Mouse (Mus musculus) ES-E14 (cell line): Measurements from ENCODE around the gene Btg2. TPM values are rescaled to one million over a fixed set of nuclear protein-coding genes. Genes with fewer than 3 reads are reported as not detected.
A peak's percentile ranks its signal among the peaks of the same experiment; 100 is the strongest.

Experiments
- DNase-seq: peaks from one replicate; pipeline ENCODE4 v3.0.0-alpha.2; 2013; ENCODE audit warnings: low read depth, low spot score
- H3K27ac ChIP-seq: 2 replicates; pipeline ENCODE4 v1.5.1; 2012; ENCODE audit warnings: low read depth, mild to moderate bottlenecking, low read length, moderate library complexity, mixed read lengths; ENCODE audit not compliant: poor library complexity, insufficient read depth, severe bottlenecking
- H3K36me3 ChIP-seq: 2 replicates; pipeline ENCODE4 v1.6.1; 2012; ENCODE audit warnings: mild to moderate bottlenecking, low read length, moderate library complexity, mixed read lengths; ENCODE audit not compliant: control insufficient read depth, poor library complexity, insufficient read depth, severe bottlenecking
- H3K4me1 ChIP-seq, 2 experiments: fragments of 150-350 bp in 1 of 2; sonication (generic) in 1 of 2; 2 replicates each; pipeline ENCODE4 v1.6.1; 2012; ENCODE audit warnings: low read length in 2 of 2, mild to moderate bottlenecking in 1 of 2, mixed read lengths in 1 of 2; ENCODE audit not compliant: control insufficient read depth in 2 of 2, insufficient read depth in 2 of 2, poor library complexity in 1 of 2
- H3K4me3 ChIP-seq, 2 experiments: fragments of 150-350 bp in 1 of 2; sonication (generic) in 1 of 2; 2 replicates each; pipeline ENCODE4 v1.5.1; 2012; ENCODE audit warnings: low read length in 2 of 2, low read depth in 1 of 2, mild to moderate bottlenecking in 1 of 2, mixed read lengths in 1 of 2; ENCODE audit not compliant: insufficient read depth in 1 of 2, poor library complexity in 1 of 2, severe bottlenecking in 1 of 2
- H3K9ac ChIP-seq: 2 replicates; pipeline ENCODE4 v1.6.1; 2012; ENCODE audit warnings: low read depth, mild to moderate bottlenecking, low read length, mixed read lengths; ENCODE audit not compliant: poor library complexity, insufficient read depth, severe bottlenecking
- H3K9me3 ChIP-seq: fragments of 150-350 bp; sonication (generic); 2 replicates; pipeline ENCODE4 v1.6.1; 2012; ENCODE audit warnings: low read depth, mild to moderate bottlenecking, low read length; ENCODE audit not compliant: control insufficient read depth, insufficient read depth
- CHD2 ChIP-seq: IDR thresholded peaks from 2 replicates; pipeline ENCODE4 v1.6.1; 2014; ENCODE audit warnings: mild to moderate bottlenecking, low read depth, low read length, inconsistent platforms
- HCFC1 ChIP-seq: IDR thresholded peaks from 2 replicates; pipeline ENCODE4 v1.6.1; 2012; ENCODE audit warnings: low read length, inconsistent platforms, borderline replicate concordance; ENCODE audit not compliant: insufficient read depth
- MAFK ChIP-seq: IDR thresholded peaks from 2 replicates; pipeline ENCODE4 v1.6.1; 2014; ENCODE audit warnings: mild to moderate bottlenecking, low read depth, low read length, inconsistent platforms; ENCODE audit not compliant: insufficient read depth
- ZC3H11A ChIP-seq: IDR thresholded peaks from 2 replicates; pipeline ENCODE4 v1.6.1; 2012; ENCODE audit warnings: low read depth, mild to moderate bottlenecking, inconsistent platforms, low read length, borderline replicate concordance
- ZNF384 ChIP-seq: IDR thresholded peaks from 2 replicates; pipeline ENCODE4 v1.6.1; 2012; ENCODE audit warnings: low read depth, low read length, inconsistent platforms
- in situ Hi-C, 2 experiments: fragments of 600-800 bp; cut with MboI; formaldehyde crosslinking; loops; one replicate each; pipeline ENCODE4 v1.15.1; 2025; ENCODE audit warnings: low sequenced_read_pairs in 2 of 2, inconsistent platforms in 1 of 2; ENCODE audit not compliant: unreplicated experiment in 2 of 2
- total RNA-seq: library from RNA; depleted of rRNA; stranded (reverse); fragments of 300-350 nt; gene quantifications from 2 replicates; pipeline ENCODE4 v1.2.3, GENCODE M21; 2012

Btg2 gene
- total RNA-seq, 1 experiment = 40.2 TPM

DNA sequence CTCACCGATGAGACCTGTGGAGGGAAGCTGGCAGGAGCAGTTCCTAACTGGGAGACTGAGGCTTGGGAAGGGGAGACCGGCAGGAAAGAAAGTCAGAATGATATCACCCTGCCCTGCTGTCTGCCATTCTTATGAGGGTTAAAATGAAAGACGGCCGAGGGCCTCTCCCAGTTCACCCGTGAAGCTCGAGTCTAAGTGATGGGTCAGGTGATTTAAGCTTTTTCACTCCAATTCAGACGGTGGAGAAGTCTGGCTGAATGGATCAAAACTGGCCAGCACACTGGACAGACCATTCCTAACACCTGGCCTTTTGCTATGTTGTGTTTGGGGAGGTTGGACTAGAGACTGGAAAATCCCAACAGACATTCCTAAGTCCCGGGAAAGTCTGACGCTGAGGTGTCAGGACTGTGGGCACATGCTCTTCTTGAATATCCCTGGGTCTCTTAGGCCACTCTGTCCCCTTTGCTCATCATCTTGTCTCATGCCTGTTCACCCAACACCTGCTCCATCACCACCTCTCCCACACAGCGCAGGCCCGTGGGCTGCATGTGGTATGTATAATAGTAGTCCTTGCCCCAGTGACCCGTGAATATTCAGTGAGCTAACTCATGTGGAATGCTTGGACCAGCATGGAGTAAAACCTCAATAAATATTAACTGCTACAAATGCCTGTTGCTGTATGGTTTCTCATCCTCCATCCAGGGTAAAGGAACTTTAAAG is 20.8 kb upstream of the Btg2 start:
- no peak overlapping the region for H3K27ac ChIP-seq
- H3K4me3 ChIP-seq = peak overlapping the region; percentile 43 to 71
- peak overlapping the region; percentile 56; the same call in 1 of the 2 replicates for H3K9ac ChIP-seq
- no peak for DNase-seq
- in situ Hi-C loops = no loop called here
- TF ChIP-seq ZC3H11A (no peak), MAFK (no peak), ZNF384 (no peak), CHD2 (no peak), HCFC1 (no peak)
- peaks cover 11 to 27% of the 10 kb centered on the region in 2 experiments for H3K4me1 ChIP-seq
- H3K36me3 ChIP-seq = no peaks in the 10 kb centered on the region
- no peaks in the 10 kb centered on the region for H3K9me3 ChIP-seq

DNA sequence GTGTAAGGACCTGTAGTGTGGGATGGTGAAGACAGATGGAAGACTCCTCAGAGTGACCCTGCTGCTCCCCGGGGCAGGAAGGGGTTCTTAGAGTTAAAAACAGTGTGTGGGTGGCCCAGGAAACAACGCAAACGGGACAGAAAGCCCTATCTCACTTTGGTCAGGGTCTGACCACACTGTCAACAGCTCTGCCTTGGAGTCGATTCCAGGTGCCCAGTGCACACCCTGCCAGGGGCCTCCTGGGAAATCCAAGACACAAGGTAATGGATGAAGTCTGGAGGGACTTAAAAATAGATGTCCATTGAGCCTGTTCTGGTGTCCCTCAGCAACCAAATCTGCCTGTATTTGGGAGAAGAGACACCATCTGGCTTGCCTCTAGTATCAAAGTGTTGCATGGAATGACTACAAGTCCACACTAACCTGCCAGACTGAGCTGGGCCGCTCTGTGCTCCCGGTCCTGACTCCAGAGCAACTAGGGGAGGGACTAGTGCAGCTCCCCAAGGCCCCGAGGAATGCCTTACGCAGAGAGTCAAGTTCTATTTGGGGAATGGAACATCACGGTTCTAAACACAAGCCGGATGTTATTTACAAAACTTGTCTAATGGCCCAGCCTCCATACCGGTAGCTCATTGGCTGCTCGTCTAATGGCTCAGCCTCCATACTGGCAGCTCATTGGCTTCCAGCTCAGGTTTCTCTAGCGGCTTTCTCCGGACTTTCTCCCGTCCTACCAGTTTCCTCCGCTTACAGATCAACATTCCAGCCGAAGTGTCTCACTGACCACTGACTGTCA is 20.0 kb upstream of the Btg2 start:
- TF ChIP-seq ZNF384 = no peak
- TF ChIP-seq MAFK = no peak
- TF ChIP-seq HCFC1 = no peak
- no peak for TF ChIP-seq ZC3H11A
- no peak for TF ChIP-seq CHD2
- H3K27ac ChIP-seq = peak overlapping the region; percentile 58
- peak overlapping the region; percentile 56 for H3K9ac ChIP-seq
- H3K36me3 ChIP-seq = no peaks in the 10 kb centered on the region
- peak; percentile 69 for DNase-seq
- peaks cover 11 to 29% of the 10 kb centered on the region in 2 experiments for H3K4me1 ChIP-seq
- H3K4me3 ChIP-seq = peak overlapping the region; percentile 43 to 71
- in situ Hi-C loops = no loop called here
- no peaks in the 10 kb centered on the region for H3K9me3 ChIP-seq

DNA sequence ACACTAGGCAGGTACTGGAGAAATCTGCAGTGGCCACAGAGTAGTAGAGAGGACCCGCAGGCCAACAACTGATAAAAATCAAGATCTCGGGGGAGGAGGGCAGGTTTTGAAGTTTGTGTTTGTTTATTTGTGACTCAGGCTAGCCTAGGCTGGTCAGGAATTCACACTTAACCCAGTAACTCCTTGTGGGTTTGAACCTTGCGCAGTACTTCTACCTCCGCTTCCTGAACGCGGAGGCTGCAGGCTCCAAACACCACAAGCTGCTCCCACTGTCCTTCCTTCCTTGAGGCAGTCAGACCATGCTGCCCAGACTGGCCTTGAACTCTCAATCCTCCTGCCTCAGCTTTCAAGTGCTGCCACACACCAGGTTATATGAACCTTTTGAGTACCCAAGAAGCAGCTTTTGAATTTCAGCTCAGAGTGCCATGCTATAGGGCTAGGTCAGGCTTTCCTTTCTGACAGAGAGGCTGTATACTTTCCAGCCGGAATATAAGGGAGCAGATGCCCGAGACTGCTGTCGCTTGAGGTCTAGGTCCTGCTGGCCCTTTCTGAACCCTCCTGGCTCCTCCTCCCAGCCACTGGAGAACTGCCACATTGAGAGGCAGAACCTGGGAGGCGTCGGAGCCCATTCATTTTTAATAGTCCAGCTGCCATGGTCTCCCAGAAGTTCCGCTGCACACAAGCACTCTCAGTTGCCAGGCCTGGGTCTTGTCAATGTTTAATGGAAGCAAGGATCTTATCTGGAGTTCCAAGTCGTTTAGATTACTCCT is 19.2 kb upstream of the Btg2 start:
- peak overlapping the region in 1 of 2 experiments; percentile 71; a peak in 2 of 4 replicates for H3K4me3 ChIP-seq
- in situ Hi-C loops = no loop called here
- peak overlapping the region; percentile 58; the same call in 1 of the 2 replicates for H3K27ac ChIP-seq
- H3K9ac ChIP-seq = no peak overlapping the region
- no peak for TF ChIP-seq ZC3H11A
- TF ChIP-seq MAFK = no peak
- no peak for TF ChIP-seq HCFC1
- no peak for TF ChIP-seq CHD2
- TF ChIP-seq ZNF384 = no peak
- peaks cover 11 to 33% of the 10 kb centered on the region in 2 experiments for H3K4me1 ChIP-seq
- H3K9me3 ChIP-seq = no peaks in the 10 kb centered on the region
- no peaks in the 10 kb centered on the region for H3K36me3 ChIP-seq
- DNase-seq = no peak

GRCm38 (mm10) chr1:134097080-134097855 is 18.3 kb upstream of the Btg2 start:
- no peaks in the 10 kb centered on the region for H3K36me3 ChIP-seq
- H3K9ac ChIP-seq = no peak overlapping the region
- H3K9me3 ChIP-seq = no peaks in the 10 kb centered on the region
- H3K27ac ChIP-seq = no peak overlapping the region
- H3K4me1 ChIP-seq = peaks cover 13 to 37% of the 10 kb centered on the region in 2 experiments
- TF ChIP-seq MAFK (no peak), CHD2 (no peak), HCFC1 (no peak), ZC3H11A (no peak), ZNF384 (no peak)
- H3K4me3 ChIP-seq = no peak overlapping the region
- in situ Hi-C loops = no loop called here
- no peak for DNase-seq
